Mouse (Mus musculus) CH12.LX (cell line): ENCODE measurements at regions not wholly inside any gene's neighbourhood (a gene's known extent, or its start where the extent isn't known, plus 50 kb on each side); places are given as distances from the start of the nearest gene placed in this dataset.

Experiments
- BHLHE40 ChIP-seq: IDR thresholded peaks from 2 replicates; pipeline ENCODE4 v1.6.1; 2011; ENCODE audit warnings: mild to moderate bottlenecking, low read depth, low read length, improper control_type of control experiment
- CTCF ChIP-seq, 2 experiments: IDR thresholded peaks in 1 of 2; conservative IDR thresholded peaks in 1 of 2; 2 replicates each; pipeline ENCODE4 v1.5.1; 2011 to 2012; ENCODE audit warnings: low read depth in 2 of 2, low read length in 2 of 2, improper control_type of control experiment in 1 of 2, inconsistent platforms in 1 of 2, mild to moderate bottlenecking in 1 of 2, moderate library complexity in 1 of 2
- E2F4 ChIP-seq: IDR thresholded peaks from 2 replicates; pipeline ENCODE4 v1.6.1; 2011; ENCODE audit warnings: low read depth, low read length, improper control_type of control experiment; ENCODE audit not compliant: insufficient replicate concordance
- KAT2A ChIP-seq: IDR thresholded peaks from 2 replicates; pipeline ENCODE4 v1.6.1; 2012; ENCODE audit warnings: low read length, improper control_type of control experiment, inconsistent platforms; ENCODE audit not compliant: insufficient replicate concordance
- MAX ChIP-seq: IDR thresholded peaks from 2 replicates; pipeline ENCODE4 v1.6.1; 2011; ENCODE audit warnings: low read length, improper control_type of control experiment
- MEF2A ChIP-seq: IDR thresholded peaks from 2 replicates; pipeline ENCODE4 v1.6.1; 2014; ENCODE audit warnings: low read depth, mild to moderate bottlenecking, inconsistent platforms, low read length, improper control_type of control experiment, borderline replicate concordance
- POLR2A ChIP-seq: IDR thresholded peaks from 2 replicates; pipeline ENCODE4 v1.6.1; 2011; ENCODE audit warnings: low read depth, mild to moderate bottlenecking, improper control_type of control experiment, low read length
- RCOR1 ChIP-seq: conservative IDR thresholded peaks from 2 replicates; pipeline ENCODE4 v1.6.1; 2012; ENCODE audit warnings: low read depth, mild to moderate bottlenecking, inconsistent platforms, low read length, improper control_type of control experiment
- SMC3 ChIP-seq: IDR thresholded peaks from 2 replicates; pipeline ENCODE4 v1.6.1; 2011; ENCODE audit warnings: low read depth, low read length, improper control_type of control experiment
- UBTF ChIP-seq: IDR thresholded peaks from 2 replicates; pipeline ENCODE4 v1.6.1; 2012; ENCODE audit warnings: low read depth, mild to moderate bottlenecking, inconsistent platforms, low read length, improper control_type of control experiment, moderate library complexity
- ZC3H11A ChIP-seq: IDR thresholded peaks from 2 replicates; pipeline ENCODE4 v1.6.1; 2012; ENCODE audit warnings: low read depth, mild to moderate bottlenecking, inconsistent platforms, low read length, improper control_type of control experiment
- ZKSCAN1 ChIP-seq: IDR thresholded peaks from 2 replicates; pipeline ENCODE4 v1.6.1; 2012; ENCODE audit warnings: low read depth, inconsistent platforms, low read length, improper control_type of control experiment, borderline replicate concordance

DNA sequence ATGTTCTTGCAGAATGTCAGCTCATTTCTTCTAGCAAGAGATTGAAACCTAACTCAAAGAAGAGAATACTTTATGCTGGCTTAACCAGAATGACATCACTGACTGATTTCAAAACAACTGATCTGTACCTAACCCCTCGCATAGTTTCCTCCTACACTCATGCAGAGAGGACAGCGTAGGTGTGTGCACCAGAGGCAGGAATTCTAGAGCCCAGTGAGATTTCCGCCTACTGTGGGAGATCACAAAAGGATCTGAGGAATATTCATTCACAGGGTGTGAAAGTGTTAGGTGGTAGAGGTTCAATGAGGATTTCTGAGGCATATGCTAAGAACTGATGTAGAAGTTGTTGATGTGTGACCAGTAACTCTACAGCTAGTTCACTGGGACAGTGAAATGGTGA lies 132.5 kb upstream of the Irx5 start:
- TF ChIP-seq CTCF (conservative IDR thresholded peaks at IDR 0.05 in 1 of 2, IDR thresholded peaks at IDR 0.05 in 1 of 2; ENCODE audit: low read depth in 2 of 2, low read length in 2 of 2) (no peak), ZC3H11A (no peak), RCOR1 (no peak), MEF2A (no peak), SMC3 (no peak), KAT2A (no peak), MAX (no peak), E2F4 (no peak), BHLHE40 (no peak), UBTF (no peak), POLR2A (no peak), ZKSCAN1 (no peak)
